Mouse (Mus musculus): ENCODE measurements around the gene Drosha.
"Not testable (repeated sequence)": the region's sequence is repeated elsewhere in the genome, so short reads cannot be mapped to it uniquely, and the experiment has no call there.

Gene Drosha

GRCm38 (mm10) chr15:12824197-12824952, at the start of gene Drosha, which contains the start of gene 6030458C11Rik:
Gene Drosha, plus strand, starts transcription at chr15:12824815.
Gene 6030458C11Rik, minus strand, starts transcription at chr15:12824649.
- DNase-seq (ENCODE audit: low read depth, low spot score): peak; percentile 99

- no peak for DNase-seq (ENCODE audit: low read depth, low spot score)
Observed at GRCm38 (mm10) chr15:12781296-12781695, 43.3 kb upstream of the Drosha start.

GRCm38 (mm10) chr15:12781729-12782326, 42.8 kb upstream of the Drosha start:
- DNase-seq (ENCODE audit: low read depth, low spot score): no peak

- no peak for DNase-seq (ENCODE audit: low read depth, low spot score)
Observed at GRCm38 (mm10) chr15:12788536-12788935, 36.1 kb upstream of the Drosha start.

GRCm38 (mm10) chr15:12789406-12789867, 35.2 kb upstream of the Drosha start:
- DNase-seq (ENCODE audit: low read depth, low spot score): no peak

- DNase-seq (ENCODE audit: low read depth, low spot score): no peak
Observed at GRCm38 (mm10) chr15:12794311-12794710, 30.3 kb upstream of the Drosha start.

GRCm38 (mm10) chr15:12795457-12795894, 29.1 kb upstream of the Drosha start:
- peak; percentile 83 for DNase-seq (ENCODE audit: low read depth, low spot score)

- peak; percentile 77 for DNase-seq (ENCODE audit: low read depth, low spot score)
Observed at GRCm38 (mm10) chr15:12795909-12796470, 28.6 kb upstream of the Drosha start.

- peak; percentile 54 for DNase-seq (ENCODE audit: low read depth, low spot score)
Observed at GRCm38 (mm10) chr15:12798043-12798442, 26.6 kb upstream of the Drosha start.

- DNase-seq (ENCODE audit: low read depth, low spot score): no peak
Observed at GRCm38 (mm10) chr15:12800405-12801141, 24.0 kb upstream of the Drosha start.

GRCm38 (mm10) chr15:12801142-12801506, 23.5 kb upstream of the Drosha start:
- not testable (repeated sequence) for DNase-seq (ENCODE audit: low read depth, low spot score)

GRCm38 (mm10) chr15:12805071-12805470, 19.5 kb upstream of the Drosha start:
- DNase-seq (ENCODE audit: low read depth, low spot score): no peak

GRCm38 (mm10) chr15:12807088-12807487, 17.5 kb upstream of the Drosha start:
- no peak for DNase-seq (ENCODE audit: low read depth, low spot score)

GRCm38 (mm10) chr15:12809305-12809704, 15.3 kb upstream of the Drosha start:
- no peak for DNase-seq (ENCODE audit: low read depth, low spot score)

- DNase-seq (ENCODE audit: low read depth, low spot score): no peak
Observed at GRCm38 (mm10) chr15:12812646-12813045, 12.0 kb upstream of the Drosha start.

GRCm38 (mm10) chr15:12817592-12817991, 7.0 kb upstream of the Drosha start:
- no peak for DNase-seq (ENCODE audit: low read depth, low spot score)

- no peak for DNase-seq (ENCODE audit: low read depth, low spot score)
Observed at GRCm38 (mm10) chr15:12822416-12823395, 1.9 kb upstream of the Drosha start.

GRCm38 (mm10) chr15:12823455-12824119, 1.0 kb upstream of the Drosha start:
- no peak for DNase-seq (ENCODE audit: low read depth, low spot score)

GRCm38 (mm10) chr15:12824965-12825364, 350 bp downstream of the Drosha start:
- no peak for DNase-seq (ENCODE audit: low read depth, low spot score)

- no peak for DNase-seq (ENCODE audit: low read depth, low spot score)
Observed at GRCm38 (mm10) chr15:12825408-12825807, 793 bp downstream of the Drosha start.
